Mouse (Mus musculus): ENCODE results near the gene Orc3. TPM values are rescaled to one million over a fixed set of nuclear protein-coding genes. Genes with fewer than 3 reads are reported as not detected.

Orc3 gene
- total RNA-seq, 2 experiments from 2014 or later: 48.0 to 49.8 TPM

Other genes with a start within 250 kb of the Orc3 start
- gene Akirin2, start 64.0 kb downstream of the Orc3 start, total RNA-seq (2021): 100 to 1,000 TPM; 101 to 103 TPM
- gene Rars2, start within 50 bp of the Orc3 start, total RNA-seq (2021): 10 to 100 TPM; 26.5 to 27.6 TPM
- gene Slc35a1, start 72.5 kb upstream of the Orc3 start, total RNA-seq (2021): 10 to 100 TPM; 18.3 to 19.2 TPM
- gene Cfap206, start 115.3 kb upstream of the Orc3 start, total RNA-seq (2021): 1 to 10 TPM; 1.3 to 1.4 TPM
- gene Gm136, start 141.3 kb upstream of the Orc3 start, total RNA-seq (2021): not detected
- 10 to 100 TPM; 18.9 to 21.8 TPM for gene Smim8, start 163.5 kb upstream of the Orc3 start, total RNA-seq (2021)

All from layer of hippocampus, adult 18-20 months (tissue).